Mouse (Mus musculus) embryonic fibroblast, embryonic 13.5 days (primary cell): ENCODE data around the gene Bcl3.

Experiments used
- CTCF ChIP-seq: IDR thresholded peaks from 2 replicates; pipeline ENCODE4 v1.5.1; 2011; ENCODE audit warnings: mild to moderate bottlenecking, control low read depth, low read length, moderate library complexity, borderline replicate concordance; ENCODE audit not compliant: insufficient read depth
- POLR2A ChIP-seq: IDR thresholded peaks from 2 replicates; pipeline ENCODE4 v1.6.1; 2011; ENCODE audit warnings: low read depth, mild to moderate bottlenecking, control low read depth, low read length, moderate library complexity

- peak; percentile 93 for TF ChIP-seq CTCF
- no peak for TF ChIP-seq POLR2A
Observed at GRCm38 (mm10) chr7:19789904-19790347, 32.6 kb downstream of the Bcl3 start.
